Mouse (Mus musculus): ENCODE data around the gene 9930021J03Rik.

GRCm38 (mm10) chr19:29701707-29702106, 104.1 kb downstream of the 9930021J03Rik start:
- no peak for TF ChIP-seq POLR2A (IDR thresholded peaks at IDR 0.05; ENCODE audit: control insufficient read depth, low read depth, low read length)
- no peak for TF ChIP-seq CTCF (IDR thresholded peaks at IDR 0.05; ENCODE audit: control insufficient read depth, insufficient read depth, insufficient replicate concordance, low read depth, low read length)
